Mouse (Mus musculus): Measurements from ENCODE around the gene Smad6. TPM values are rescaled to one million over a fixed set of nuclear protein-coding genes. Genes with fewer than 3 reads are reported as not detected.

Gene Smad6
- polyA plus RNA-seq, 1 experiment from 2014 or later, result 19.3 TPM

- 50% methylated on average over 11 of the region's 11 CpGs for WGBS
- Histone ChIP-seq H3K4me3 (no peak overlapping the region), H3K9ac (peak overlapping the region; percentile 80), H3K9me3 (no peaks in the 10 kb centered on the region), H3K4me1 (peaks cover 97% of the 10 kb centered on the region), H3K27ac (replicated peaks) (peak overlapping the region; percentile 94), H3K36me3 (peaks cover 15% of the 10 kb centered on the region), H3K27me3 (replicated peaks) (no peaks in the 10 kb centered on the region), H3K4me2 (peak overlapping the region; percentile 60)
- no peak for ATAC-seq (ENCODE audit: extremely low read depth, insufficient number of reproducible peaks, low FRiP score, low TSS enrichment)
These were observed 64.1 kb downstream of the Smad6 start for GRCm38 (mm10) chr9:63957647-63958185.

- Histone ChIP-seq H3K4me1 (peaks cover 96% of the 10 kb centered on the region), H3K4me2 (no peak overlapping the region), H3K9me3 (no peaks in the 10 kb centered on the region), H3K27me3 (replicated peaks) (no peaks in the 10 kb centered on the region), H3K4me3 (no peak overlapping the region), H3K9ac (peak overlapping the region; percentile 80), H3K36me3 (peaks cover 31% of the 10 kb centered on the region), H3K27ac (replicated peaks) (peak overlapping the region; percentile 94)
- no peak for ATAC-seq (ENCODE audit: extremely low read depth, insufficient number of reproducible peaks, low FRiP score, low TSS enrichment)
- WGBS, result 39% methylated on average over 9 of the region's 9 CpGs
These were observed 65.8 kb downstream of the Smad6 start for GRCm38 (mm10) chr9:63956052-63956451.

- Histone ChIP-seq H3K4me1 (peaks cover 92% of the 10 kb centered on the region), H3K36me3 (peaks cover 38% of the 10 kb centered on the region), H3K27ac (replicated peaks) (peak overlapping the region; percentile 45), H3K9me3 (no peaks in the 10 kb centered on the region), H3K27me3 (replicated peaks) (no peaks in the 10 kb centered on the region), H3K4me2 (no peak overlapping the region), H3K4me3 (no peak overlapping the region), H3K9ac (0 out of 2 replicates have a peak overlapping the region, but pooled peaks have one; percentile 44)
- no peak for ATAC-seq (ENCODE audit: extremely low read depth, insufficient number of reproducible peaks, low FRiP score, low TSS enrichment)
- 67% methylated on average over 35 of the region's 35 CpGs for WGBS
These were observed 68.2 kb downstream of the Smad6 start for GRCm38 (mm10) chr9:63953691-63954090.

GRCm38 (mm10) chr9:63952591-63952990 is 69.3 kb downstream of the Smad6 start:
- peak overlapping the region; percentile 61 for H3K27ac ChIP-seq (replicated peaks)
- WGBS, result 55% methylated on average over 2 of the region's 2 CpGs
- H3K36me3 ChIP-seq, result peaks cover 38% of the 10 kb centered on the region

GRCm38 (mm10) chr9:63950357-63950756 is 71.5 kb downstream of the Smad6 start:
- Histone ChIP-seq H3K4me1 (peaks cover 77% of the 10 kb centered on the region), H3K4me3 (no peak overlapping the region), H3K27me3 (replicated peaks) (no peaks in the 10 kb centered on the region), H3K36me3 (peaks cover 38% of the 10 kb centered on the region), H3K9me3 (no peaks in the 10 kb centered on the region), H3K9ac (peak overlapping the region; percentile 33; the same call in 1 of the 2 replicates), H3K27ac (replicated peaks) (peak overlapping the region; percentile 68), H3K4me2 (no peak overlapping the region)
- 28% methylated on average over 4 of the region's 4 CpGs for WGBS
- ATAC-seq (ENCODE audit: extremely low read depth, insufficient number of reproducible peaks, low FRiP score, low TSS enrichment), result no peak

More at GRCm38 (mm10) chr9:63952591-63952990, 69.3 kb downstream of the Smad6 start:
- Histone ChIP-seq H3K4me2 (no peak overlapping the region), H3K4me3 (no peak overlapping the region), H3K27me3 (replicated peaks) (no peaks in the 10 kb centered on the region), H3K4me1 (peaks cover 89% of the 10 kb centered on the region), H3K9ac (peak overlapping the region; percentile 30; the same call in 1 of the 2 replicates), H3K9me3 (no peaks in the 10 kb centered on the region)
- ATAC-seq (ENCODE audit: extremely low read depth, insufficient number of reproducible peaks, low FRiP score, low TSS enrichment), result no peak

GRCm38 (mm10) chr9:63949393-63949792 is 72.5 kb downstream of the Smad6 start:
- Histone ChIP-seq H3K4me3 (no peak overlapping the region), H3K36me3 (peaks cover 34% of the 10 kb centered on the region), H3K9me3 (no peaks in the 10 kb centered on the region), H3K4me1 (peaks cover 69% of the 10 kb centered on the region), H3K27me3 (replicated peaks) (no peaks in the 10 kb centered on the region), H3K9ac (no peak overlapping the region), H3K4me2 (no peak overlapping the region), H3K27ac (replicated peaks) (peak overlapping the region; percentile 68)
- no peak for ATAC-seq (ENCODE audit: extremely low read depth, insufficient number of reproducible peaks, low FRiP score, low TSS enrichment)
- WGBS, result 56% methylated on average over 4 of the region's 4 CpGs

- 16% methylated on average over 2 of the region's 2 CpGs for WGBS
- no peak for ATAC-seq (ENCODE audit: extremely low read depth, insufficient number of reproducible peaks, low FRiP score, low TSS enrichment)
- Histone ChIP-seq H3K4me2 (no peak overlapping the region), H3K9me3 (no peaks in the 10 kb centered on the region), H3K36me3 (no peaks in the 10 kb centered on the region), H3K4me1 (peaks cover 49% of the 10 kb centered on the region), H3K27me3 (replicated peaks) (no peaks in the 10 kb centered on the region), H3K27ac (replicated peaks) (peak overlapping the region; percentile 91), H3K4me3 (no peak overlapping the region), H3K9ac (peak overlapping the region; percentile 53)
These were observed 79.3 kb downstream of the Smad6 start for GRCm38 (mm10) chr9:63942608-63942982.

- H3K9me3 ChIP-seq, result no peaks in the 10 kb centered on the region
- peak overlapping the region; percentile 91 for H3K27ac ChIP-seq (replicated peaks)
- peak; percentile 72; the same call in 1 of the 2 replicates for ATAC-seq (ENCODE audit: extremely low read depth, insufficient number of reproducible peaks, low FRiP score, low TSS enrichment)
- H3K9ac ChIP-seq, result peak overlapping the region; percentile 53
- no peaks in the 10 kb centered on the region for H3K27me3 ChIP-seq (replicated peaks)
- H3K4me2 ChIP-seq, result no peak overlapping the region
- peaks cover 49% of the 10 kb centered on the region for H3K4me1 ChIP-seq
- 25% methylated on average over 12 of the region's 12 CpGs for WGBS
- H3K36me3 ChIP-seq, result no peaks in the 10 kb centered on the region
- no peak overlapping the region for H3K4me3 ChIP-seq
These were observed 79.9 kb downstream of the Smad6 start for GRCm38 (mm10) chr9:63941747-63942607.

GRCm38 (mm10) chr9:63936256-63936655 is 85.6 kb downstream of the Smad6 start:
- Histone ChIP-seq H3K9me3 (no peaks in the 10 kb centered on the region), H3K4me2 (no peak overlapping the region), H3K4me3 (no peak overlapping the region), H3K27ac (replicated peaks) (peak overlapping the region; percentile 14; the same call in 1 of the 2 replicates), H3K4me1 (peaks cover 58% of the 10 kb centered on the region), H3K36me3 (no peaks in the 10 kb centered on the region), H3K27me3 (replicated peaks) (no peaks in the 10 kb centered on the region), H3K9ac (0 out of 2 replicates have a peak overlapping the region, but pooled peaks have one; percentile 42)
- WGBS, result 43% methylated on average over 5 of the region's 5 CpGs
- no peak for ATAC-seq (ENCODE audit: extremely low read depth, insufficient number of reproducible peaks, low FRiP score, low TSS enrichment)

- Histone ChIP-seq H3K36me3 (no peaks in the 10 kb centered on the region), H3K9me3 (no peaks in the 10 kb centered on the region), H3K4me3 (no peak overlapping the region), H3K27me3 (replicated peaks) (no peaks in the 10 kb centered on the region), H3K4me1 (peaks cover 78% of the 10 kb centered on the region), H3K9ac (no peak overlapping the region; the same call in 1 of the 2 replicates), H3K27ac (replicated peaks) (0 out of 2 replicates have a peak overlapping the region, but pooled peaks have one; percentile 37), H3K4me2 (no peak overlapping the region)
- WGBS, result 37% methylated on average over 5 of the region's 5 CpGs
- ATAC-seq (ENCODE audit: extremely low read depth, insufficient number of reproducible peaks, low FRiP score, low TSS enrichment), result no peak
These were observed 88.8 kb downstream of the Smad6 start for GRCm38 (mm10) chr9:63933068-63933467.

- 3% methylated on average over 34 of the region's 34 CpGs for WGBS
- Histone ChIP-seq H3K36me3 (no peaks in the 10 kb centered on the region), H3K4me2 (peak overlapping the region; percentile 69), H3K9ac (peak overlapping the region; percentile 82), H3K4me3 (peak overlapping the region; percentile 43), H3K4me1 (peaks cover 91% of the 10 kb centered on the region), H3K27me3 (replicated peaks) (no peaks in the 10 kb centered on the region), H3K9me3 (no peaks in the 10 kb centered on the region), H3K27ac (replicated peaks) (peak overlapping the region; percentile 96)
- ATAC-seq (ENCODE audit: extremely low read depth, insufficient number of reproducible peaks, low FRiP score, low TSS enrichment), result peak; percentile 57; the same call in 1 of the 2 replicates
These were observed 94.4 kb downstream of the Smad6 start for GRCm38 (mm10) chr9:63927340-63928049.

All from heart, embryonic 13.5 days (tissue).